Mouse (Mus musculus): ENCODE measurements around the gene Rpl13a. TPM values are rescaled to one million over a fixed set of nuclear protein-coding genes. Genes with fewer than 3 reads are reported as not detected.
A peak's percentile ranks its signal among the peaks of the same experiment; 100 is the strongest.
"Not testable (repeated sequence)": the region's sequence is repeated elsewhere in the genome, so short reads cannot be mapped to it uniquely, and the experiment has no call there.

Rpl13a gene
- polyA plus RNA-seq, 1 experiment = 1,205 TPM

DNA sequence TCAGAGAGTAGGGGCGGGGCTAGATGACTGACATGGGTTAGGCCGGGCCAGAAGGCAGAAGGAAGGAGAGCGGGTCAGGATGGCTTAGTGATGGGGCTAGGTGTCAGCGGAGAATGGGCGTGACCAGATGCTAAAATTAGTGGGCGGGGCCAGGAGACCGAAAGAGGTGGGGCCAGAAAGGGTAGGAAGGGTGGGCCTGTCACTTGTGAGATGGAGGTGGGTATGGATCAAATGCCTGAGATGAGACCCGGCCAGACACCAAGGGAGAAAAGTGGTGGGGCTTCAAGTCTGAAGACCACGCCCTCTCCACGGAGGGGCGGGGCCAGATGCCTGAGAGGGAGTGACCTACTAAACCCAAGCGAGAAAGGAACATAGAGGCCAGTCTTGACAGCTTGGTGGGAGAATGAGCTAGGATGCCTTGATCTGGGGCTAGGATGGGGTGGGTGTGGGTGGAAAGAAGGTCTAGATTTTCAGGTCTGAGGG lies 6.0 kb upstream of the Rpl13a start:
- 21% methylated on average over 12 of the region's 12 CpGs for WGBS
- peaks cover 9% of the 10 kb centered on the region for H3K4me1 ChIP-seq (ENCODE audit: control insufficient read depth, insufficient read depth, low read length)
- H3K4me3 ChIP-seq (ENCODE audit: insufficient read depth, low read depth, low read length) = no peak overlapping the region
- H3K27ac ChIP-seq (ENCODE audit: insufficient read depth, low read depth, low read length) = no peak overlapping the region
- TF ChIP-seq CTCF (IDR thresholded peaks at IDR 0.05; ENCODE audit: insufficient read depth, low read depth, low read length) = no peak
- no peak for TF ChIP-seq POLR2A (IDR thresholded peaks at IDR 0.05; ENCODE audit: insufficient read depth, low read depth, low read length)

DNA sequence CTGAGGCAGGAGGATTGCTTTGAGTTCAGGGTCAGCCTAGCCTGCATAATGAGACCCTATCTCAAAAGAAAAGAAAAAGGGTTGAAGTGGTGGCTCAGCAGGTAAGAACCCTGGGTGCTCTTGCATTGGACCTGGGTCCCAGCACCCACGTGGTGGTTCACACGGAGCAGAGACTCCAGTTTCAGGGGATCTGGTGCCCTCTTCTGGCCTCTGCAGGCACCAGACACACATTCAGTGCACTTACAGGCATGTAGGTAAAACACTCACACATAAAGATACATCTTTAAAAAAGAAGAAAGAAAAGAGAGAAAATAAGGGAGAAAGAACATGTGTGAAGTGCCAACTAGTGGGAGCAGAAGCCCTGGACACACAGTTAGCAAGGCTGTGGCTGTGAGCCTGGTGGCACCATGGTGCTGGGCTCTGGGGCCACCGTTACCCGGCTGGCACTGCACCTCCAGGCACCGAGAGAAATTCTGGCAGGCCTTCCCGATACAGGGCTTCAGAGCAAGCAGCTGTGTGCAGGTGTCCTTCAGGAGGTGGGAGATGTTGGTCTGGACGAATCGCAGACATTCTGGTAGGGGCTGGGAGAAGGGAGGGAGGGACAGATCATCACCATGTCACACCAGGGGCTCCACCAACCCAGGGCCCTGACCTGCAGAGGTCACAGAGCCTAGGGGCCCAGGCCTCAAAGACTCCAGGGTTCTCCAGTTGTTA lies 5.0 kb upstream of the Rpl13a start:
- TF ChIP-seq CTCF (IDR thresholded peaks at IDR 0.05; ENCODE audit: insufficient read depth, low read depth, low read length) = no peak
- TF ChIP-seq POLR2A (IDR thresholded peaks at IDR 0.05; ENCODE audit: insufficient read depth, low read depth, low read length) = no peak
- peaks cover 13% of the 10 kb centered on the region for H3K4me1 ChIP-seq (ENCODE audit: control insufficient read depth, insufficient read depth, low read length)
- no peak overlapping the region for H3K4me3 ChIP-seq (ENCODE audit: insufficient read depth, low read depth, low read length)
- 81% methylated on average over 8 of the region's 8 CpGs for WGBS
- no peak overlapping the region for H3K27ac ChIP-seq (ENCODE audit: insufficient read depth, low read depth, low read length)

DNA sequence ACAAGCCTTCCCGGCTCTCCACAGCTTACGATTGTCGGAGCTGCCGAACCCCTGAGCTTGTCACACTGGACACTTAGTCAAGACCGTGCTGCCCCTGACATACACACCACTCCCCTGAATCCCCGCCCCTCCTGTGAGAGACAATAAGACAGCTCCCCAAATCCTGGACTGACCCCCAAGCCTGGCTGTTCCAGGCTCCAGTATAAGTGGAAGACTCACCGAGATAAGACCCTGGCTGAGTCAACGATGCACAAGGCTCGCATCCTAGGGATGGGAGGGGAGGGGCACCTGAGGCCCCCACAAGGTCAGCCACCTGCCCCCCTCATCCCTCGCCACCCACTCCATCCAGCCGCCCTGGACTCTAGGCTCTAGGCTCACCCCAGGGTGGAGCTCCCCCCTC lies 3.3 kb upstream of the Rpl13a start:
- 81% methylated on average over 11 of the region's 11 CpGs for WGBS
- no peak overlapping the region for H3K4me3 ChIP-seq (ENCODE audit: insufficient read depth, low read depth, low read length)
- TF ChIP-seq CTCF (IDR thresholded peaks at IDR 0.05; ENCODE audit: insufficient read depth, low read depth, low read length) (no peak), POLR2A (IDR thresholded peaks at IDR 0.05; ENCODE audit: insufficient read depth, low read depth, low read length) (no peak)
- no peak overlapping the region for H3K27ac ChIP-seq (ENCODE audit: insufficient read depth, low read depth, low read length)
- H3K4me1 ChIP-seq (ENCODE audit: control insufficient read depth, insufficient read depth, low read length) = peaks cover 19% of the 10 kb centered on the region

DNA sequence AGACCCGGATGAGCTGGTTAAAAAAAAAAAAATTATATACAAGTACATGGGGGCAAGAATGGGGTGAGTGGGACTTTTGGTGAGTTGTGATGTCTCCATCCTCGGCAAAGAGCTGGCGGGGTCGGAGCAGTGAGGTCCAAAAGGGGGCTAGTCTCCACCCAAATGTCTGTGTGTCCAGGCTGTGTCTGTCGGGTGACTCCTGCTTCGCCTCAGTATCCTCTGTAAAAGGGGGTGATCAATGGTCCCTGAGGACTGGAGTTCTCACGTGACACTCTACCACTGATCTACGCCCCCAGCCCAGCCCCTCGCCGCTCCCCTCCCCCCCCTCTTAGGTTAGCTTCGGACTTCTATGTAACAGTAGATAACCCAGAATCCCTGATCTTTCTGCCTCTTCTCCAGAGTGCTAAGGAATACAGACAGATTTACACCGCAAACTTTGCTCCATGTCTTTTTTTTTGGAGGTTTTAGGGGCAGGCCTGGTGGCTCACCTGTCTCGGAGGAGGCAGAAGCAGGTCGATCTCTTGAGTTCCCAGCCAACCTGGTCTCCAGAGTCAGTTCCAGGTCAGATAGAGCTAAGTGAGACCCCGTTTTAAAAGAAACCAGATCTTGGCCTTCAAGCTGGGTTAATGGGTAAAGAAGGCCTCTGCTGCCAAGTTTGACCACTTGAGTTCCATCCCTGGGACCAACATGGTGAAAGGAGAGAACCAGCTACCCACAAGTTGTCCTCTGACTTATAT lies 1.4 kb upstream of the Rpl13a start:
- WGBS = 65% methylated on average over 15 of the region's 15 CpGs
- TF ChIP-seq POLR2A (IDR thresholded peaks at IDR 0.05; ENCODE audit: insufficient read depth, low read depth, low read length) = no peak
- TF ChIP-seq CTCF (IDR thresholded peaks at IDR 0.05; ENCODE audit: insufficient read depth, low read depth, low read length) = no peak
- no peak overlapping the region for H3K4me3 ChIP-seq (ENCODE audit: insufficient read depth, low read depth, low read length)
- H3K27ac ChIP-seq (ENCODE audit: insufficient read depth, low read depth, low read length) = no peak overlapping the region
- H3K4me1 ChIP-seq (ENCODE audit: control insufficient read depth, insufficient read depth, low read length) = peaks cover 20% of the 10 kb centered on the region

DNA sequence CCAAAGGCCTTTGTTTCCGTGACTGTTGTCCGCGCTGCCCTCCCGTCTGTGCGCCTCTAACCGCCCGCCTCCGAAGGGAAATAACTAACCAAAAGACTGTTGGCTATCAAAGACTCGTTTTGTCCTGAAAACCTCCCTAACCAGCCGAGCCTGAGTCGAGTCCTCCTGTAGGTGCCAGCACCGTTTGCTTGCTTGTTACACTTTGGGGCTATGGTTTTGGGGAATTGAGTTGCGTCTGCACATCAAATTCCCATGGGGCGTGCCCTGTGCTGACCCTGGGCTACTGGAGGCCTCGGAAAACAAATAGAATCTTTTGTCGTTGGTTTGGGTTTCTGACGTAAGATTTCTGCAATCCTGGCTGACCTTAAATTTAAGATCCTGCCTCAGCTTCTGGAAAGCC lies 757 bp upstream of the Rpl13a start:
- TF ChIP-seq POLR2A (IDR thresholded peaks at IDR 0.05; ENCODE audit: insufficient read depth, low read depth, low read length) (no peak), CTCF (IDR thresholded peaks at IDR 0.05; ENCODE audit: insufficient read depth, low read depth, low read length) (no peak)
- Histone ChIP-seq H3K4me3 (ENCODE audit: insufficient read depth, low read depth, low read length) (peak overlapping the region; percentile 94), H3K27ac (ENCODE audit: insufficient read depth, low read depth, low read length) (peak overlapping the region; percentile 94), H3K4me1 (ENCODE audit: control insufficient read depth, insufficient read depth, low read length) (peaks cover 18% of the 10 kb centered on the region)
- 1% methylated on average over 17 of the region's 17 CpGs for WGBS

DNA sequence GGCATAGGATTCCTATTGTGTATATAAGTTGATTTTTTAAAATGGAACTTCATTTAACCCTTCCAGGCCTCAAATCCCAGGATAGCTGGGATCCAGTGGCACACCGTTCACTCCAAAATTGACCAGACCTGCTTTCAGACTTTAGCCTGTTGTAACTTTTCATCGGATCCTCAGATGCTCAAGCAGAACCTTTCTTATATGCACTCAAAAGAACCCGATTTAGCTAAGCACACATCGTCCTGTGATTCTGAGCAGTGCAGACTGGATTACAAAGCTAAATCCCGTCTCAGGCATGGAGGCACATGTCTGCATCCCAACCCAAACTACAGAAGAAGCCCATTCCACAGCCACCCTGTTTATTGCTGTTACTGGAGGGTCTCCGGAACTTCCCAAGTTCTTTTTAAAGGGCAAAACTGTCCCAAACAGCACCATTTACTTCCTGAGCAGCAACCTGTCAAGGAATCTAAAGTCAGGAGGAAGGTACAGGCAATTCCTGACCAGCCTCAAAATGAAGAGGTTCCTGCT lies 799 bp downstream of the Rpl13a start:
- no peak overlapping the region for H3K27ac ChIP-seq (ENCODE audit: insufficient read depth, low read depth, low read length)
- WGBS = 1% methylated on average over 6 of the region's 6 CpGs

DNA sequence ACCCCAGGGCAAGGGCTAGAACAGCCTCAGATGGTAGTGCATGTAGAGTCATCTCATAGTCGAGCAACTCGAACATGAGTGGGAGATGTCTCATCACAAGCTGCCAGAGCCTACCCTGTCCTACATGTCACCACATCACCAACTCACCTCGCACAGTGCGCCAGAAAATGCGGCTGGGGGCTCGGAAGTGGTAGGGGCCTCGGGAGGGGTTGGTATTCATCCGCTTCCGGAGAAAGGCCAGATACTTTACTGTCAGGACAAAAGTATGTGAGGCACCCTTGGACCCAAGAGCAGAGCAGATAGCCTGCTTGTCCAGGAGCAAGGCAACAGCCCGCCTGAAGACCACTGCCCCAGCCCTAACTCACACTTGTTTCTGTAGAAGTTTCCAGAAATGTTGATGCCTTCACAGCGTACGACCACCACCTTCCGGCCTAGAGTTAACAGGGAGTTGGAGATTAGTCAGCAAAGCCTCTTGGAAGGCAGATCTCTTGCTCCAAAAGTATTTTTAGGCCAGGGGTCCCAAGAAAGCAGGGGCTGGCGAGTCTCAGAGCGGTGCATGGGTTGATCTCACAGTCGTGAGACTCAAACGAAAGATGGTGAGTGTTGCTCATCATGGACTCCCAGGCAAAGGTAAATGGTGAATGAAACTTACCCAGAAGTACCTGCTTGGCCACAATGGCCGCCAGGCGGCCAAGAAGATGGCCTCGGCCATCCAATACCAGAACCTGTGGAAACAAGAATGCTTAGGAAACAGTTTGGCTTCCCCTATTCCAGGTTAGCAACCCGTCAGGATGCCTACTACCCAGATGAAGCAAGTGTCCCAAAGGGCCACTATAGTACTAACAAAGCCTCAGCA lies 1.5 kb downstream of the Rpl13a start:
- TF ChIP-seq POLR2A (IDR thresholded peaks at IDR 0.05; ENCODE audit: insufficient read depth, low read depth, low read length) = no peak
- no peak for TF ChIP-seq CTCF (IDR thresholded peaks at IDR 0.05; ENCODE audit: insufficient read depth, low read depth, low read length)
- Histone ChIP-seq H3K4me3 (ENCODE audit: insufficient read depth, low read depth, low read length) (peak overlapping the region; percentile 7; the same call in 1 of the 2 replicates), H3K27ac (ENCODE audit: insufficient read depth, low read depth, low read length) (no peak overlapping the region), H3K4me1 (ENCODE audit: control insufficient read depth, insufficient read depth, low read length) (peaks cover 29% of the 10 kb centered on the region)
- 43% methylated on average over 21 of the region's 21 CpGs for WGBS

More for the DNA sequence above, 799 bp downstream of the Rpl13a start:
- no peak for TF ChIP-seq POLR2A (IDR thresholded peaks at IDR 0.05; ENCODE audit: insufficient read depth, low read depth, low read length)
- no peak for TF ChIP-seq CTCF (IDR thresholded peaks at IDR 0.05; ENCODE audit: insufficient read depth, low read depth, low read length)
- peaks cover 24% of the 10 kb centered on the region for H3K4me1 ChIP-seq (ENCODE audit: control insufficient read depth, insufficient read depth, low read length)
- peak overlapping the region; percentile 77 for H3K4me3 ChIP-seq (ENCODE audit: insufficient read depth, low read depth, low read length)

DNA sequence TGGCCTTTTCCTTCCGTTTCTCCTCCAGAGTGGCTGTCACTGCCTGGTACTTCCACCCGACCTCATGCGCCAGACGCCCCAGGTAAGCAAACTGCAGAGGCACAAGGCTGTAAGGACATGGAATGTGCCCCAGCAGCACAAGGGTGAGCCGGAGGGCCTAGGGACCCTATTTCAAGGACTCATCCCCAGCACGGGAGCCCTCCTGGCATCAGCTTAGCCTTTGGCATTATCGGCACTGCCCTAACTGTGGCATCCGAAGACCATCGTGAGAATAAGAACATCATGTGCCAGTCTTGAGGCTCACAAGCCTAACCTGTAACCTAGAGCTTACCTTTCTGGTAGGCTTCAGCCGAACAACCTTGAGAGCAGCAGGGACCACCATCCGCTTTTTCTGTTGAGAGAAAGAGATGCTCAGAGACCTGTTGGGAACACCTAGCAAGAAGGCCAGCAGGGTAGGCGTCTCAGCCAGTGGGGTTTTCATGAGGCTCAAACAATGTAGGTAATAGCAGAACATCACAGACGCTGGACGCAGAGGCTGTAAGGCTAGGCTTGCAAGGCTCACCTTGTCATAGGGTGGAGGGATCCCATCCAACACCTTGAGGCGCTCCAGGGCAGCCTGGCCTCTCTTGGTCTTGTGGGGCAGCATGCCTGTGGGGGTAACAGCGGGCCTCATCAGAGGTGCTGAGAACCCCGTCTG lies 2.3 kb downstream of the Rpl13a start:
- Histone ChIP-seq H3K4me3 (ENCODE audit: insufficient read depth, low read depth, low read length) (no peak overlapping the region), H3K4me1 (ENCODE audit: control insufficient read depth, insufficient read depth, low read length) (peaks cover 29% of the 10 kb centered on the region), H3K27ac (ENCODE audit: insufficient read depth, low read depth, low read length) (no peak overlapping the region)
- no peak for TF ChIP-seq CTCF (IDR thresholded peaks at IDR 0.05; ENCODE audit: insufficient read depth, low read depth, low read length)
- no peak for TF ChIP-seq POLR2A (IDR thresholded peaks at IDR 0.05; ENCODE audit: insufficient read depth, low read depth, low read length)
- WGBS = 76% methylated on average over 17 of the region's 17 CpGs

DNA sequence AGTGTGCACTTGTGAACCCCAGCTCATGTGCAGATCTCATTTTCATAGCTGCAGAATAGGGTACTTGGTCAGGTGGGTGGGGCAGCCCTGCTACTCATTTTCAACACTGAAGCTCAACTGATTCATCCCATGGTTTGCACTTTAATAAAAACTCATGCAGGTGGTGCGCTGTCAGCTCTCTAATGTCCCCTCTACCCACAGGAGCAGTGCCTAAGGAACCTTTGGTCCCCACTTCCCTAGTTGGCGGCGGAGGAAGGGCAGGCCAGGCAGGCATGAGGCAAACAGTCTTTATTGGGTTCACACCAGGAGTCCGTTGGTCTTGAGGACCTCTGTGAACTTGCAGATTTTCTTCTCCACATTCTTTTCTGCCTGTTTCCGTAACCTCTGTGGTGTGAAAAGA lies 2.9 kb downstream of the Rpl13a start:
- not testable (repeated sequence) for H3K4me3 ChIP-seq (ENCODE audit: insufficient read depth, low read depth, low read length); H3K27ac ChIP-seq (ENCODE audit: insufficient read depth, low read depth, low read length)
- peaks cover 29% of the 10 kb centered on the region for H3K4me1 ChIP-seq (ENCODE audit: control insufficient read depth, insufficient read depth, low read length)
- 65% methylated on average over 5 of the region's 5 CpGs for WGBS

Data from olfactory bulb, adult 2 months (tissue).